Mouse (Mus musculus): ENCODE results near the gene Aprt. TPM values are rescaled to one million over a fixed set of nuclear protein-coding genes. Genes with fewer than 3 reads are reported as not detected.

Aprt gene
- total and polyA plus RNA-seq, 3 experiments, result 239 to 287 TPM; not detected in 1

- H3K27me3 ChIP-seq (ENCODE audit: control insufficient read depth in 1 of 2, insufficient read depth in 2 of 2, low read length in 2 of 2), result no peaks in the 10 kb centered on the region
- H3K9me3 ChIP-seq (replicated peaks; ENCODE audit: insufficient read depth, low read length), result no peaks in the 10 kb centered on the region
- no peak overlapping the region for H3K4me3 ChIP-seq (ENCODE audit: control insufficient read depth in 1 of 2, insufficient read depth in 1 of 2, low read depth in 2 of 2, low read length in 2 of 2)
- peaks cover 0 to 12% of the 10 kb centered on the region in 2 experiments; a peak in 2 of 4 replicates for H3K36me3 ChIP-seq (ENCODE audit: control insufficient read depth in 1 of 2, insufficient read depth in 2 of 2, low read length in 2 of 2)
- peaks cover 4 to 17% of the 10 kb centered on the region in 2 experiments; a peak in 3 of 4 replicates for H3K4me1 ChIP-seq (ENCODE audit: control insufficient read depth in 1 of 2, insufficient read depth in 2 of 2, low read length in 2 of 2)
- no peak for TF ChIP-seq ZNF384 (IDR thresholded peaks at IDR 0.05; ENCODE audit: low read depth, low read length)
- TF ChIP-seq UBTF (IDR thresholded peaks at IDR 0.05; ENCODE audit: borderline replicate concordance, insufficient read depth, low read depth, low read length), result no peak
- no peak for TF ChIP-seq MAFK (IDR thresholded peaks at IDR 0.05; ENCODE audit: borderline replicate concordance, low read depth, low read length)
- TF ChIP-seq MXI1 (IDR thresholded peaks at IDR 0.05; ENCODE audit: low read depth, low read length), result no peak
- TF ChIP-seq HCFC1 (IDR thresholded peaks at IDR 0.05; ENCODE audit: low read depth, low read length), result no peak
- TF ChIP-seq ZC3H11A (IDR thresholded peaks at IDR 0.05; ENCODE audit: low read depth, low read length), result no peak
- no peak for TF ChIP-seq MAX (IDR thresholded peaks at IDR 0.05; ENCODE audit: low read length)
- no peak for TF ChIP-seq BHLHE40 (IDR thresholded peaks at IDR 0.05; ENCODE audit: borderline replicate concordance, low read depth, low read length)
- TF ChIP-seq GATA1 (IDR thresholded peaks at IDR 0.05; ENCODE audit: low read depth, low read length), result no peak
- no peak for DNase-seq (ENCODE audit: low read depth, low spot score)
- no peak overlapping the region for H3K9ac ChIP-seq (ENCODE audit: control insufficient read depth, low read depth, low read length, poor library complexity, severe bottlenecking)
- H3K79me2 ChIP-seq (ENCODE audit: control insufficient read depth, insufficient read depth, low read length, poor library complexity), result peaks cover 35% of the 10 kb centered on the region
- H3K27ac ChIP-seq (ENCODE audit: control insufficient read depth, low read depth, low read length), result no peak overlapping the region
Measured at GRCm38 (mm10) chr8:122571750-122572267, 4.9 kb downstream of the Aprt start.

- H3K36me3 ChIP-seq (ENCODE audit: control insufficient read depth in 1 of 2, insufficient read depth in 2 of 2, low read length in 2 of 2), result peaks cover 0 to 15% of the 10 kb centered on the region in 2 experiments; a peak in 2 of 4 replicates
- H3K9ac ChIP-seq (ENCODE audit: control insufficient read depth, low read depth, low read length, poor library complexity, severe bottlenecking), result no peak overlapping the region
- peaks cover 4 to 21% of the 10 kb centered on the region in 2 experiments; a peak in 3 of 4 replicates for H3K4me1 ChIP-seq (ENCODE audit: control insufficient read depth in 1 of 2, insufficient read depth in 2 of 2, low read length in 2 of 2)
- H3K79me2 ChIP-seq (ENCODE audit: control insufficient read depth, insufficient read depth, low read length, poor library complexity), result peaks cover 31% of the 10 kb centered on the region
- TF ChIP-seq UBTF (IDR thresholded peaks at IDR 0.05; ENCODE audit: borderline replicate concordance, insufficient read depth, low read depth, low read length), result no peak
- TF ChIP-seq MEF2A (IDR thresholded peaks at IDR 0.05; ENCODE audit: extremely low read depth, insufficient replicate concordance, low read depth, low read length, poor library complexity, severe bottlenecking), result no peak
- TF ChIP-seq GATA1 (IDR thresholded peaks at IDR 0.05; ENCODE audit: low read depth, low read length), result no peak
- TF ChIP-seq MXI1 (IDR thresholded peaks at IDR 0.05; ENCODE audit: low read depth, low read length), result no peak
- no peak for TF ChIP-seq E2F4 (IDR thresholded peaks at IDR 0.05; ENCODE audit: borderline replicate concordance, low read depth, low read length)
- no peak for TF ChIP-seq TAL1 (IDR thresholded peaks at IDR 0.05; ENCODE audit: low read length)
- TF ChIP-seq ZKSCAN1 (IDR thresholded peaks at IDR 0.05; ENCODE audit: low read depth, low read length), result no peak
- H3K9me3 ChIP-seq (replicated peaks; ENCODE audit: insufficient read depth, low read length), result no peaks in the 10 kb centered on the region
- DNase-seq (ENCODE audit: low read depth, low spot score), result no peak
- no peaks in the 10 kb centered on the region for H3K27me3 ChIP-seq (ENCODE audit: control insufficient read depth in 1 of 2, insufficient read depth in 2 of 2, low read length in 2 of 2)
- no peak overlapping the region for H3K4me3 ChIP-seq (ENCODE audit: control insufficient read depth in 1 of 2, insufficient read depth in 1 of 2, low read depth in 2 of 2, low read length in 2 of 2)
- no peak overlapping the region for H3K27ac ChIP-seq (ENCODE audit: control insufficient read depth, low read depth, low read length)
Measured at GRCm38 (mm10) chr8:122571153-122571552, 5.6 kb downstream of the Aprt start.

Data from MEL (cell line).